14 mouse cellular contexts compared by ENCODE assay signal in the genomic region with DNA sequence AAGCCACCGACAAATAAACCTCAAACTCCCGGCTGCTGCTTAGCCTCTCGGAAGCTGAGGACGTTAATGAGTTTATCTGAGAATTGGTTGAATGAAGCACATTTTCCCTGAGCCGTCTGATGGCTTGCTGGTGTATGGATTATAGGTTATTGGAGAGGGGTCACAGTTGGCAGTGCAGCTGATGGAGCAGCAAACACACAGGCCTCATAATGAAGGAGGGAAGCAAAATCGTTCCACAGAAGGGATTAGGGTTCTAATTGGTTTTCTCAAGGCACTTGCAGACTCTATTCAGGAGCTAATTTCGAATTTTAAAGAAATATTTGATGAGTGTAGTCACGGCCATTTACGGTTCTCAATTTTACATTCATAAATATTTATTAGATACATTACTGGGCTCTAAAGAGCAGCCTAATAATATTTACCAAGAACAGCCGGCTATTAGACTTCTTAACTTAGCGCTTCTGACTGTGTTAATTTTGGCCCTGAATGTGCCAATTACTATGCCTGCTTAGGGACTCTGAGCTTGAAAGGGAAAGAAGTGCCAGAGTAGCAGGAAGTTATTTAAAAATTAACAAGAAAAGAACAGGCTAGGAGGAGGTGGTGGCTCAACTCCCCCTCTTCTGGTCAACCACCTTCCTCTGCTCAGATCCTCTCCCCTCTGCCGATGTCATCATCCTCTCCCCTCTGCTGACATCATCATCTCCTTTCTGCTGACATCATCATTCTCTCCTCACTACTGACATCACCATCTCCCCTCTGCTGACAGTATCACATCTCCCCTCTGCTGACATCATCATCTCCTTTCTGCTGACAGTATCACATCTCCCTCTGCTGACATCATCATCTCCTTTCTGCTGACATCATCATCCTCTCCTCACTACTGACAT. TPM values are rescaled to one million over a fixed set of nuclear protein-coding genes. Genes with fewer than 3 reads are reported as not detected.
DNase-seq lines count a peak whose midpoint lies in the region; ATAC-seq and TF ChIP-seq lines count a peak whose summit lies in the region.
"Had no signal": no experiment of that assay in that cellular context is flagged by ENCODE, and none has a peak within 500 bp of the region (broad histone marks: within the 10 kb centered on the region; RNA-seq: fewer than 3 reads in every experiment).

No protein-coding gene starts in this region.

- peak; percentile 5 for DNase-seq in embryo, embryonic 10.5 days (ENCODE audit: low spot score)
- DNase-seq in embryo, embryonic 9.5 days (ENCODE audit: extremely low spot score) = no peak
- no peak for DNase-seq in neural tube, embryonic 10.5 days (ENCODE audit: extremely low spot score, low spot score)
- peak; percentile 11 to 44 for DNase-seq in kidney, postnatal 36 days
- DNase-seq in ovary, postnatal 14 days (ENCODE audit: low spot score) = no peak
- DNase-seq in ovary, postnatal 36 days (ENCODE audit: low spot score) = no peak
- DNase-seq: adrenal gland, postnatal 36 days; lung, postnatal 4 days; right cerebral cortex, adult 18-20 months had no signal

- H3K36me3 ChIP-seq in neural tube, embryonic 12.5 days = no peaks in the 10 kb centered on the region
- H3K36me3 ChIP-seq: liver, embryonic 12.5 days had no signal

- H3K27me3 ChIP-seq in neural tube, embryonic 12.5 days (replicated peaks) = no peaks in the 10 kb centered on the region
- H3K27me3 ChIP-seq: Patski had no signal

- no peaks in the 10 kb centered on the region for H3K4me1 ChIP-seq in neural tube, embryonic 12.5 days
- no peaks in the 10 kb centered on the region for H3K4me1 ChIP-seq in olfactory bulb, adult 2 months (ENCODE audit: control insufficient read depth, insufficient read depth, low read length)
- H3K4me1 ChIP-seq: liver, embryonic 12.5 days had no signal

- no peak for TF ChIP-seq POLR2A in olfactory bulb, adult 2 months (IDR thresholded peaks at IDR 0.05; ENCODE audit: insufficient read depth, low read depth, low read length)

- 52% methylated on average over 12 of the region's 12 CpGs for WGBS in neural tube, embryonic 12.5 days
- 11% methylated on average over 12 of the region's 12 CpGs for WGBS in olfactory bulb, adult 2 months

- no peak overlapping the region for H3K4me3 ChIP-seq in neural tube, embryonic 12.5 days
- H3K4me3 ChIP-seq in olfactory bulb, adult 2 months (ENCODE audit: insufficient read depth, low read depth, low read length) = no peak overlapping the region
- H3K4me3 ChIP-seq: liver, embryonic 12.5 days had no signal

- no peak overlapping the region for H3K9ac ChIP-seq in neural tube, embryonic 12.5 days
- H3K9ac ChIP-seq: liver, embryonic 12.5 days had no signal

- no peak for TF ChIP-seq CTCF in olfactory bulb, adult 2 months (IDR thresholded peaks at IDR 0.05; ENCODE audit: insufficient read depth, low read depth, low read length)

- no peak overlapping the region for H3K27ac ChIP-seq in neural tube, embryonic 12.5 days
- peak overlapping the region; percentile 33 for H3K27ac ChIP-seq in olfactory bulb, adult 2 months (ENCODE audit: insufficient read depth, low read depth, low read length)
- H3K27ac ChIP-seq: liver, embryonic 12.5 days had no signal

- H3K9me3 ChIP-seq in neural tube, embryonic 12.5 days = no peaks in the 10 kb centered on the region
- H3K9me3 ChIP-seq: liver, embryonic 12.5 days had no signal

- no peak overlapping the region for H3K4me2 ChIP-seq in neural tube, embryonic 12.5 days (replicated peaks)
- H3K4me2 ChIP-seq: heart, embryonic 11.5 days; liver, embryonic 12.5 days had no signal

- ATAC-seq in neural tube, embryonic 12.5 days (ENCODE audit: low FRiP score, low read depth) = peak; percentile 64
- ATAC-seq: liver, embryonic 12.5 days; Patski had no signal

RNA-seq across cellular contexts. Expression of a gene that starts 12.5 kb away (rescaled TPM):
- 109 and 112 TPM in 2 replicates for polyA plus RNA-seq in neural tube, embryonic 12.5 days (2016; fragmentation: Nextera tagmentation; extraction: Ambion mirVana)
- polyA plus RNA-seq in olfactory bulb, adult 2 months (2012; ENCODE audit: insufficient read depth, insufficient read length, low replicate concordance, missing spikeins) = not detected in 2 replicates

Comparison
In these comparisons a context has a peak if more than half of its experiments do, and no peak if none do; other contexts are left out.
1. DNase-seq: peak in embryo, embryonic 10.5 days (single experiment) and kidney, postnatal 36 days (2 of 2); none in embryo, embryonic 9.5 days (single experiment), neural tube, embryonic 10.5 days (single experiment), ovary, postnatal 14 days (single experiment) and ovary, postnatal 36 days (single experiment).